ENCODE assay signal across 8 mouse cellular contexts in genomic region chr3:88716399-88717197, GRCm38 (mm10). TPM values are rescaled to one million over a fixed set of nuclear protein-coding genes. Genes with fewer than 3 reads are reported as not detected.
A peak's percentile ranks its signal among the peaks of the same experiment; 100 is the strongest.
DNase-seq lines count a peak whose midpoint lies in the region; ATAC-seq and TF ChIP-seq lines count a peak whose summit lies in the region.

TSS of gene Rit1 (plus strand) at chr3:88716838.

- ATAC-seq in kidney, embryonic 15.5 days (replicated peaks; ENCODE audit: low FRiP score) = peak; percentile 97
- peak; percentile 89 for ATAC-seq in monocyte, adult 5-6 weeks (replicated peaks; ENCODE audit: insufficient number of reproducible peaks, low FRiP score, low TSS enrichment, poor library complexity, severe bottlenecking)

- H3K9ac ChIP-seq in kidney, embryonic 15.5 days = peak within 1 kb of the TSS; percentile 66

- H3K27me3 ChIP-seq in heart, embryonic 10.5 days (ENCODE audit: insufficient read depth, poor library complexity, severe bottlenecking) = no peaks in the 10 kb centered on the region
- no peaks in the 10 kb centered on the region for H3K27me3 ChIP-seq in kidney, embryonic 15.5 days

- TF ChIP-seq CTCF in bone marrow macrophage, adult 2 months (IDR thresholded peaks at IDR 0.05; ENCODE audit: low read depth, low read length) = no peak
- TF ChIP-seq CTCF in embryonic fibroblast, embryonic 13.5 days (IDR thresholded peaks at IDR 0.05; ENCODE audit: borderline replicate concordance, insufficient read depth, low read length) = no peak

- H3K27ac ChIP-seq in bone marrow macrophage, adult 2 months (ENCODE audit: insufficient read depth, low read depth, low read length) = peak within 1 kb of the TSS; percentile 58
- peak within 1 kb of the TSS; percentile 35 for H3K27ac ChIP-seq in embryonic fibroblast, embryonic 13.5 days (ENCODE audit: insufficient read depth, low read length)
- peak within 1 kb of the TSS; percentile 87 for H3K27ac ChIP-seq in heart, embryonic 10.5 days
- peak within 1 kb of the TSS; percentile 80 for H3K27ac ChIP-seq in kidney, embryonic 15.5 days

- DNase-seq in A20 (ENCODE audit: low read depth, low spot score) = peak; percentile 91
- DNase-seq in heart, embryonic 10.5 days (ENCODE audit: low spot score) = peak; percentile 93
- peak; percentile 94 for DNase-seq in liver
- peak; percentile 90 to 95 for DNase-seq in spleen, postnatal 4 days (ENCODE audit: low spot score in 2 of 2)

- peaks cover 23% of the 10 kb centered on the region for H3K4me1 ChIP-seq in bone marrow macrophage, adult 2 months (ENCODE audit: control insufficient read depth, insufficient read depth, low read length)
- no peaks in the 10 kb centered on the region for H3K4me1 ChIP-seq in embryonic fibroblast, embryonic 13.5 days (ENCODE audit: control insufficient read depth, insufficient read depth, low read length)
- peaks cover 17% of the 10 kb centered on the region for H3K4me1 ChIP-seq in heart, embryonic 10.5 days
- peaks cover 17% of the 10 kb centered on the region for H3K4me1 ChIP-seq in kidney, embryonic 15.5 days

- H3K36me3 ChIP-seq in heart, embryonic 10.5 days = peaks cover 54% of the 10 kb centered on the region
- H3K36me3 ChIP-seq in kidney, embryonic 15.5 days = peaks cover 64% of the 10 kb centered on the region

- H3K4me2 ChIP-seq in kidney, embryonic 15.5 days = peak within 1 kb of the TSS; percentile 78

- peak within 1 kb of the TSS; percentile 85 for H3K4me3 ChIP-seq in bone marrow macrophage, adult 2 months (ENCODE audit: insufficient read depth, low read length)
- peak within 1 kb of the TSS; percentile 83 for H3K4me3 ChIP-seq in embryonic fibroblast, embryonic 13.5 days (ENCODE audit: insufficient read depth, low read length)
- peak within 1 kb of the TSS; percentile 74 for H3K4me3 ChIP-seq in heart, embryonic 10.5 days
- peak within 1 kb of the TSS; percentile 88 for H3K4me3 ChIP-seq in kidney, embryonic 15.5 days (replicated peaks)

- no peak for TF ChIP-seq POLR2A in bone marrow macrophage, adult 2 months (IDR thresholded peaks at IDR 0.05; ENCODE audit: borderline replicate concordance, low read depth, low read length)
- peak; percentile 81 for TF ChIP-seq POLR2A in embryonic fibroblast, embryonic 13.5 days (IDR thresholded peaks at IDR 0.05; ENCODE audit: low read depth, low read length)

- WGBS in heart, embryonic 10.5 days = under 1% methylated on average over 27 of the region's 27 CpGs
- WGBS in kidney, embryonic 15.5 days = 2% methylated on average over 27 of the region's 27 CpGs

- H3K9me3 ChIP-seq in heart, embryonic 10.5 days = no peaks in the 10 kb centered on the region
- no peaks in the 10 kb centered on the region for H3K9me3 ChIP-seq in kidney, embryonic 15.5 days (replicated peaks)

RNA-seq across cellular contexts. Expression of gene Rit1, which starts in this region (rescaled TPM):
- 100 and 110 TPM in 2 replicates for polyA plus RNA-seq in bone marrow macrophage, adult 2 months (2012; ENCODE audit: insufficient read depth, insufficient read length, missing spikeins)
- 52.1 and 57.8 TPM in 2 replicates for polyA plus RNA-seq in embryonic fibroblast, embryonic 13.5 days (2011; ENCODE audit: insufficient read length, low read depth, missing spikeins)
- polyA plus RNA-seq in heart, embryonic 10.5 days (2016; fragmentation: Nextera tagmentation; extraction: Ambion mirVana) = 40.5 and 42.5 TPM in 2 replicates
- polyA plus RNA-seq in kidney, embryonic 15.5 days (2015; fragmentation: Nextera tagmentation; extraction: Ambion mirVana) = 46.7 and 50.4 TPM in 2 replicates
- total RNA-seq in monocyte, adult 5-6 weeks (2017) = 49.6 to 61.6 TPM (median 59.0 TPM) in 3 replicates

Comparison
In these comparisons a context has a peak if more than half of its experiments do, and no peak if none do; other contexts are left out.
1. Peak in every context shown above with its lines: DNase-seq, ATAC-seq, H3K4me3 ChIP-seq and H3K27ac ChIP-seq.
2. H3K27ac ChIP-seq: peak in every context shown above with its lines; median percentile 87 in heart, embryonic 10.5 days; 80 in kidney, embryonic 15.5 days; 58 in bone marrow macrophage, adult 2 months; 35 in embryonic fibroblast, embryonic 13.5 days.